Mouse (Mus musculus): ENCODE data around the gene Higd1a. TPM values are rescaled to one million over a fixed set of nuclear protein-coding genes. Genes with fewer than 3 reads are reported as not detected.

The Higd1a gene
- total RNA-seq, 2 experiments from 2014 or later, result 89.1 to 111 TPM

DNA sequence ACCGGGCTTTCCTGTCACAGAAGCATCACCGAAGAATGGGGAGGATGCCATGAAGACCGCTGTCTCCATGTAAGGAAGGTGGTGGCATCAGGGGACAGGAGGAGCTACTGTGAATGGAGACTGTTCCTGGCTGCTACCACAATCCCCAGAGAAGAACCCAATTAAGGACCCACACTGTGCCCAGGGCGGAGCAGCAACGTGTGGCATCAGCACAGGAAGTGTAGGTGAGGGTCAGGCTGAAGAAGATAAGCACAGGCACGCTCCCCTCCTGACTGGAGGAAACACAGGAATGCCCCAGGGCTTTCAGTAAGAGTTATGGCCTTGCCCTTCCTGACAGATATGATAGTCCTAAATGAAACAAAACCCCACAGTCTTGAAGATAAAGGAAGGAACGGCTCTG lies 55.4 kb downstream of the Higd1a start:
- intact Hi-C loops (cut with DNase I), result no loop called here
- Histone ChIP-seq H3K27ac (no peak overlapping the region), H3K4me3 (no peak overlapping the region)
- no peak for DNase-seq
- no peak for TF ChIP-seq CTCF (IDR thresholded peaks at IDR 0.05)

DNA sequence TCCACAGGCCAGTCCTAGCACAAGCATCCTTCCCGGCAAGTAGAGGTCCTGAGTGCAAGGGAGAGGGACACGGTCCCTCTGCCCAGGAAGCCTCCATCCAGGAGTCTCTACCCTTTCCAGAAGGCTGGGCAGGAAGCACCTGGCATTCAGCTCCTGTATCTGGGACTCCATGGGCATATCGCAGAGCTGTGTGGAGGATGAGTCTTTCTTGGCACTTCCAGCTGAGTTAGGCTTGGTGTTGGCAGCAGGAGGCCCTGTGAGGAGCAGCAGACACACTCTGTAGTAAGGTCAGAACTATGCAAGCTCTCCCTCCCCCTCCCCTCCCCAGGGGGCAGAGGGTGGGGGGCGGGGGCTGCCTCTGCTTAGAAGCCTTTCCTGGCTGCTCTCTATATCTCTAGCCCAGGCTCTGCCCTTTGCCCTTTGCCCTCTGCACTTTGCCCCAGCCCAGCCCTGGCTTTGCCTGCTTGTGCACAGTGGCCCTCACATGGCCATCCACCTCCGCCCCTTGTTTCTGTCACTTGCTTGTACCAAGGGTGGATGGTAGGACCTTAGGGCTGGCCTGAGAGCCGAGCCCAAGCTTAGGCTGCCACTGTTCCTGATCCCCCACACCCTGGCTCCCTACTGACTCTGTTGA lies 59.2 kb downstream of the Higd1a start:
- intact Hi-C loops (cut with DNase I), result no loop called here
- DNase-seq, result no peak
- Histone ChIP-seq H3K4me3 (no peak overlapping the region), H3K27ac (no peak overlapping the region)
- TF ChIP-seq CTCF (IDR thresholded peaks at IDR 0.05), result no peak

Other genes starting within 250 kb of the Higd1a start
- gene Lyzl4, start 216.3 kb downstream of the Higd1a start, total RNA-seq (2021), result not detected
- gene Vipr1, start 215.6 kb downstream of the Higd1a start, total RNA-seq (2021), result 1 to 10 TPM; 1.5 to 2.1 TPM
- 1 to 10 TPM; 2.6 to 4.8 TPM for gene Sec22c, start 152.9 kb downstream of the Higd1a start, total RNA-seq (2021)
- gene Ss18l2, start 148.0 kb downstream of the Higd1a start, total RNA-seq (2021), result 100 to 1,000 TPM; 108 to 137 TPM
- 10 to 100 TPM; 41.3 to 42.6 TPM for gene Nktr, start 139.2 kb downstream of the Higd1a start, total RNA-seq (2021)
- gene Zfp651, start 99.0 kb downstream of the Higd1a start, total RNA-seq (2021), result 100 to 1,000 TPM; 127 to 157 TPM
- gene Klhl40, start 80.8 kb downstream of the Higd1a start, total RNA-seq (2021), result 100 to 1,000 TPM; 103 to 120 TPM
- 100 to 1,000 TPM; 151 to 153 TPM for gene Hhatl, start 65.9 kb downstream of the Higd1a start, total RNA-seq (2021)
- gene Ccdc13, start 18.9 kb downstream of the Higd1a start, total RNA-seq (2021), result under 1 TPM in 1 of 2 experiments, not detected in 1; 0.23 TPM
- gene Ackr2, start 40.0 kb upstream of the Higd1a start, total RNA-seq (2021), result 1 to 10 TPM; 1.2 to 3.6 TPM
- gene Cyp8b1, start 57.9 kb upstream of the Higd1a start, total RNA-seq (2021), result not detected
- gene Fam198a, start 92.6 kb upstream of the Higd1a start, total RNA-seq (2021), result 1 to 10 TPM in 1 of 2 experiments, under 1 TPM in 1; 0.97 to 1.6 TPM
- 10 to 100 TPM; 14.9 to 16.7 TPM for gene Pomgnt2, start 138.7 kb upstream of the Higd1a start, total RNA-seq (2021)

Measured in gastrocnemius, adult 2 months (tissue).